Comparison of ENCODE assay signal across 34 mouse cellular contexts in genomic region chr6:47466488-47466887, GRCm38 (mm10).
"Had no signal": no experiment of that assay in that cellular context is flagged by ENCODE, and none has a peak within 500 bp of the region (broad histone marks: within the 10 kb centered on the region; RNA-seq: fewer than 3 reads in every experiment).

No protein-coding gene starts in this region.

- DNase-seq: heart, adult 2 months; heart, postnatal 10 days; heart, postnatal 14 days; heart, postnatal 36 days; heart, postnatal 4 days; kidney, adult 11 months; kidney, adult 18-20 months; kidney, adult 8-10 months; kidney, adult 9 months; kidney, postnatal 10 days; kidney, postnatal 14 days; kidney, postnatal 25 days; kidney, postnatal 4 days; layer of hippocampus, adult 9-11 months; layer of hippocampus, postnatal 36 days had no signal

- H3K9ac ChIP-seq: heart, embryonic 12.5 days; heart, embryonic 13.5 days; heart, embryonic 15.5 days; hindbrain, embryonic 12.5 days; hindbrain, embryonic 13.5 days; hindbrain, embryonic 14.5 days; hindbrain, embryonic 15.5 days; intestine, embryonic 15.5 days; kidney, embryonic 15.5 days had no signal

- ATAC-seq: hindbrain, embryonic 16.5 days; hindbrain, postnatal 0 days; inflammation-experienced regulatory T-cells, adult 6 months; intestine, embryonic 15.5 days; intestine, embryonic 16.5 days; intestine, postnatal 0 days had no signal

- H3K9me3 ChIP-seq: heart, embryonic 12.5 days; heart, embryonic 15.5 days; hindbrain, embryonic 13.5 days; hindbrain, embryonic 15.5 days; intestine, embryonic 15.5 days had no signal

- H3K27me3 ChIP-seq: heart, embryonic 12.5 days; heart, embryonic 13.5 days; heart, embryonic 15.5 days; hindbrain, embryonic 12.5 days; hindbrain, embryonic 13.5 days; hindbrain, embryonic 15.5 days; intestine, embryonic 15.5 days; kidney, embryonic 15.5 days had no signal

- H3K36me3 ChIP-seq: hindbrain, embryonic 12.5 days; hindbrain, embryonic 13.5 days; hindbrain, embryonic 15.5 days; intestine, embryonic 15.5 days had no signal

- H3K27ac ChIP-seq: heart, adult 2 months; heart, embryonic 10.5 days; heart, embryonic 13.5 days; heart, embryonic 15.5 days; hindbrain, embryonic 10.5 days; hindbrain, embryonic 12.5 days; hindbrain, embryonic 13.5 days; hindbrain, embryonic 14.5 days; hindbrain, embryonic 15.5 days; hindbrain, postnatal 0 days; intestine, embryonic 15.5 days; kidney, embryonic 15.5 days; kidney, postnatal 0 days; layer of hippocampus, adult 2 months had no signal

- H3K4me1 ChIP-seq: heart, embryonic 10.5 days; hindbrain, embryonic 10.5 days; hindbrain, embryonic 12.5 days; hindbrain, embryonic 15.5 days; intestine, embryonic 15.5 days had no signal

- H3K4me3 ChIP-seq: heart, adult 2 months; heart, embryonic 10.5 days; heart, embryonic 12.5 days; heart, embryonic 13.5 days; heart, embryonic 15.5 days; hindbrain, embryonic 10.5 days; hindbrain, embryonic 12.5 days; hindbrain, embryonic 13.5 days; hindbrain, embryonic 15.5 days; intestine, embryonic 15.5 days; kidney, embryonic 15.5 days; layer of hippocampus, adult 2 months had no signal

- H3K4me2 ChIP-seq: heart, embryonic 11.5 days; heart, embryonic 12.5 days; heart, embryonic 13.5 days; heart, embryonic 15.5 days; hindbrain, embryonic 12.5 days; hindbrain, embryonic 13.5 days; hindbrain, embryonic 14.5 days; hindbrain, embryonic 15.5 days; intestine, embryonic 15.5 days; kidney, embryonic 15.5 days had no signal
